Mouse (Mus musculus) kidney, adult 18-20 months (tissue): Measurements from ENCODE around the gene Lsm11.
"Not testable (repeated sequence)": the region's sequence is repeated elsewhere in the genome, so short reads cannot be mapped to it uniquely, and the experiment has no call there.

Experiments used
- DNase-seq: peaks from one replicate; pipeline ENCODE4 v3.0.0; 2021

Gene Lsm11

DNA sequence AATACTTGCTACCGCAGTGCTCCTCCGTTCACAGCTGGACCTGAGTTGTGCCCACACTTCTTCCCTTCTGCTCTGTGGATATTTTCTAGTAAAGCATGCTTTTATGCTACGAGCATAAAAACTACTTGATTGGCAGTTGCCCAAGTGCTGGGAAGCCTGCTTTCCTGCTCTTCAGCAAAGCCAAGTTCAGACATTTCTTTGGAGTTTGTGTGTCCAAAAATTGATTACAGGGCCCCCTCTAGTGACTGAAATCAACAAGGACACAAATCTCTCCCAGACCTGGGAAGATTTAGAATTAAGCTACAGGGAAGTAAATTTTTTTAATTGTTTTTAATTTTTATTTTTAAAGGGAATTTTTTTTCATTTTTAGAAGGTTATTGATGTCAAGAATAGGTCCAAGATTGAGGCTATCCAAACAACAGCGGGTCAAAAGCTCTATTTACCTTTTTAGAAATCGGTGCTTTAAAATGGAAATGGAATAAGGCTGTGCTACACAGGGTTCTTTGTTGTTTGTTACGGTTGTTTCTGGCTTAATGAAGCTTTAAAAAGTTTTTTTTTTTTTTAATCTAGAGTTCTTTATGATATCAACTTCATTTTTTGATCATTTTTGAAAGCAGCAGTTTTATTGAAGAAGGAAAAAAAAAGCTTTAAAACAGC lies 63.6 kb downstream of the Lsm11 start:
- peak; percentile 56 for DNase-seq

GRCm38 (mm10) chr11:45879366-45879765 lies 65.4 kb downstream of the Lsm11 start:
- not testable (repeated sequence) for DNase-seq
